Mouse (Mus musculus) midbrain, embryonic 13.5 days (tissue): ENCODE results near the gene Ifitm3. TPM values are rescaled to one million over a fixed set of nuclear protein-coding genes. Genes with fewer than 3 reads are reported as not detected.
"Not testable (repeated sequence)": the region's sequence is repeated elsewhere in the genome, so short reads cannot be mapped to it uniquely, and the experiment has no call there.

Experiments used
- ATAC-seq: fragments of 200-750 bp; cut with Nextera tagmentation; 2 replicates; pipeline ENCODE4 v1.8.0; 2017; ENCODE audit warnings: mild to moderate bottlenecking, moderate TSS enrichment, moderate library complexity
- H3K27ac ChIP-seq: fragments of 300-500 bp; sonication (generic); 2 replicates; pipeline ENCODE4 v1.5.1; 2015; ENCODE audit warnings: inconsistent platforms, mild to moderate bottlenecking, moderate library complexity
- H3K27me3 ChIP-seq: fragments of 300-500 bp; sonication (generic); 2 replicates; pipeline ENCODE4 v1.6.1; 2015; ENCODE audit warnings: mild to moderate bottlenecking, inconsistent platforms
- H3K36me3 ChIP-seq: fragments of 300-500 bp; sonication (generic); 2 replicates; pipeline ENCODE4 v1.6.1; 2015; ENCODE audit warnings: mild to moderate bottlenecking, inconsistent platforms
- H3K4me1 ChIP-seq: fragments of 300-500 bp; sonication (generic); replicated peaks from 2 replicates; pipeline ENCODE4 v1.6.1; 2015; ENCODE audit warnings: inconsistent platforms
- H3K4me2 ChIP-seq: fragments of 300-500 bp; sonication (generic); replicated peaks from 2 replicates; pipeline ENCODE4 v1.6.1; 2015; ENCODE audit warnings: moderate library complexity, mild to moderate bottlenecking, inconsistent platforms
- H3K4me3 ChIP-seq: fragments of 300-500 bp; sonication (generic); replicated peaks from 2 replicates; pipeline ENCODE4 v1.5.1; 2015; ENCODE audit warnings: mild to moderate bottlenecking, inconsistent platforms
- H3K9ac ChIP-seq: fragments of 300-500 bp; sonication (generic); replicated peaks from 2 replicates; pipeline ENCODE4 v1.6.1; 2015; ENCODE audit warnings: mild to moderate bottlenecking, inconsistent platforms
- H3K9me3 ChIP-seq: fragments of 300-500 bp; sonication (generic); 2 replicates; pipeline ENCODE4 v1.6.1; 2016; ENCODE audit warnings: mild to moderate bottlenecking, inconsistent platforms
- WGBS: fragments of 180-500 bp; shearing (Covaris S2); methylation state at CpG from one replicate; pipeline ENCODE4 v1.1.7; 2015; 5-methylcytosine and 5-hydroxymethylcytosine counted together
- polyA plus RNA-seq: library from polyadenylated mRNA; unstranded; fragments of >200 nt; fragmentation: Nextera tagmentation; extraction: Ambion mirVana; gene quantifications from 2 replicates; pipeline ENCODE4 v1.2.1, GENCODE M21; 2015

The Ifitm3 gene
- polyA plus RNA-seq, 1 experiment from 2014 or later = 26.2 TPM

DNA sequence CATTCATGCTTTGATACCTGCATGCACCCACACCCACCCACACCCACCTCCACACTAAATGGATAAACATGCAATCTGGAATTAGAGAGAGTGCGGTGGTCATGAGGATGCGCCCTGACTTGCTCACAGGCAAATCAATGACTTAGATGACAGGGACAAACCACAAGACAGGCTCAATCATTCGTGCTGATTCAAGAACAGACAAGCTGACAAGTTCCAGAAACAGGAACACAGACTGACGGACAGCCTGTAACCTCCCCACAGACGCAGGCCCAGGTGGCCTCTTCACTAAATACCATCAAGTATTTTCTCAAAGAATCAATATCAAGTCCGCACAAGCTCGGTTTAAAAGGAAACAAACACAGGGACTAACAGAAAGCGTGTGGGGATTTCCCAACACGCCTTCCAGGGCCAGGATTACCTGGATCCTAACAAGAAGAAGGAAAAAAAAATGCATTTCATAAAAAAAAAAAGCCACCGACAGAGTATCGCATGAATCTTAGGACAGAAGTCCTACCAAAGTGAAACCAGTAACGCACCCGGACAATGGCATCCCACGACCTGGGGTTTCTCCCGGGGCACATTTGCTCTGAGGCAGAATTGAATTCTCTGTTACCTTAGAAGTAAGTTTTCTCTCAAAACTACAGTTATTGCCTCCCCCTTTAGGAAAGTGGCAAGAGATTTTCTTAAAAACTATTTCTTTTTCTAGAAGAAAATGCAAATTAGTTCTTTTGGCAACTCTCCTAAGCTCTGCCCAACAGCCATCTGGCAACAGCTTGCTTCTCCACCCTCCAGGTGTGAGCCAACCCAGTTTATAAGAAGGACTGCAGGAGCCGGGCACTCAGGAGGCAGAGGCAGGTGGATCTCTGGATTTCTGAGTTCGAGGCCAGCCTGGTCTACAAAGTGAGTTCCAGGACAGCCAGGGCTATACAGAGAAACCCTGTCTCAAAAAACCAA, 23.1 kb downstream of the Ifitm3 start:
- no peak overlapping the region for H3K4me2 ChIP-seq
- H3K36me3 ChIP-seq = no peaks in the 10 kb centered on the region
- ATAC-seq = no peak
- 87% methylated on average over 17 of the region's 17 CpGs for WGBS
- H3K27ac ChIP-seq = no peak overlapping the region
- H3K4me1 ChIP-seq = no peaks in the 10 kb centered on the region
- H3K27me3 ChIP-seq = no peaks in the 10 kb centered on the region
- no peaks in the 10 kb centered on the region for H3K9me3 ChIP-seq
- no peak overlapping the region for H3K4me3 ChIP-seq
- no peak overlapping the region for H3K9ac ChIP-seq

GRCm38 (mm10) chr7:140982971-140983370, 27.6 kb downstream of the Ifitm3 start:
- ATAC-seq = no peak
- H3K4me1 ChIP-seq = no peaks in the 10 kb centered on the region
- no peak overlapping the region for H3K27ac ChIP-seq
- no peaks in the 10 kb centered on the region for H3K36me3 ChIP-seq
- no peak overlapping the region for H3K4me3 ChIP-seq
- H3K9ac ChIP-seq = no peak overlapping the region
- H3K27me3 ChIP-seq = no peaks in the 10 kb centered on the region
- no peak overlapping the region for H3K4me2 ChIP-seq
- H3K9me3 ChIP-seq = no peaks in the 10 kb centered on the region
- 91% methylated on average over 7 of the region's 7 CpGs for WGBS

DNA sequence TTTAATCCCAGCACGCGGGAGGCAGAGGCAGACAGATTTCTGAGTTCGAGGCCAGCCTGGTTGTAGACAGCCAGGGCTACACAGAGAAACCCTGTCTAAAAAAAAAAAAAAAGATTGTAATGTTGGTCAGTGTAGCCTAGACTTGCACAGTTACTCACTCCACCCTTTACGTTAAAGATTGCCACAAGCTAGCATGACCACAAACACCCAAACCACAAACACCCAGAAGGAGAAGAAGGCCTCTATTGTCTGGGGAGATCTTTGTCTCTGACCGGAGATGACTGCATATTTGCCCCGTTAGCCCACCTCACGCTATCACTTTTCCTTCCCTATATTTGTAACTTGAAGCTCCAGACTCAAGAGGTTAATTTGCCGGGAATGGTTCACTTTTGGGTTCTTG, 28.9 kb downstream of the Ifitm3 start:
- Histone ChIP-seq H3K27ac (no peak overlapping the region), H3K27me3 (no peaks in the 10 kb centered on the region), H3K9me3 (no peaks in the 10 kb centered on the region), H3K4me3 (no peak overlapping the region), H3K36me3 (no peaks in the 10 kb centered on the region), H3K4me2 (no peak overlapping the region), H3K9ac (no peak overlapping the region), H3K4me1 (no peaks in the 10 kb centered on the region)
- no peak for ATAC-seq
- WGBS = 95% methylated on average over 8 of the region's 8 CpGs

DNA sequence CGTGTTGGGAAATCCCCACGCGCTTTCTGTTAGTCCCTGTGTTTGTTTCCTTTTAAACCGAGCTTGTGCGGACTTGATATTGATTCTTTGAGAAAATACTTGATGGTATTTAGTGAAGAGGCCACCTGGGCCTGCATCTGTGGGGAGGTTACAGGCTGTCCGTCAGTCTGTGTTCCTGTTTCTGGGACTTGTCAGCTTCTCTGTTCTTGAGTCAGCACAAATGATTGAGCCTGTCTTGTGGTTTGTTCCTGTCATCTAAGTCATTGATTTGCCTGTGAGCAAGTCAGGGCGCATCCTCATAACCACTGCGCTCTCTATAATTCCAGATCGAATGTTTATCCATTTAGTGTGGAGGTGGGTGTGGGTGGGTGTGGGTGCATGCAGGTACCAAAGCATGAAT, 33.9 kb downstream of the Ifitm3 start:
- H3K9ac ChIP-seq, H3K27me3 ChIP-seq, H3K9me3 ChIP-seq, H3K36me3 ChIP-seq, H3K4me3 ChIP-seq, H3K4me2 ChIP-seq, H3K27ac ChIP-seq, ATAC-seq, H3K4me1 ChIP-seq: not testable (repeated sequence)
- 92% methylated on average over 9 of the region's 9 CpGs for WGBS

DNA sequence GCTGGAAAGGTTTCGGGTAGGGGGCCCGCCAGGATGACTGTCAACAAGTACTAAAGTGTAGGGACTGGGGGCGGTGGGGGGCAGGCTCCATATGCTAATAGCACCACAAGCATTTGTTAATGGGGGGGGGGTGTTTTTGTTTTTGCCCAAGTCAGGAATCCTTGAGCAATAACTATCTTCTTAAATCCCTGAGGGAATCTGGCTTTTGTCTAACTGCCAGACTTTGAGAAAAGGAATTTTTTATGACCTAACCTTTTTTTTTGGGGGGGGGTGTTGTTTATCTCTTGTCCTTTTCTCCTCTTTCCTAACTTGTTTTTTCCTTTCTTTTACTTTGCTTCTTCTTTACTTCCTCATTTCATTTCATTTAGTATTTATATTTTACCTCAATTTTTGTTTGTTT, 35.1 kb downstream of the Ifitm3 start:
- no peak overlapping the region for H3K4me2 ChIP-seq
- no peak overlapping the region for H3K27ac ChIP-seq
- no peaks in the 10 kb centered on the region for H3K9me3 ChIP-seq
- 24% methylated on average over 3 of the region's 3 CpGs for WGBS
- no peak overlapping the region for H3K4me3 ChIP-seq
- H3K4me1 ChIP-seq = 0 out of 2 replicates have a peak, but pooled peaks cover 4% of the 10 kb centered on the region
- no peak for ATAC-seq
- H3K36me3 ChIP-seq = no peaks in the 10 kb centered on the region
- H3K9ac ChIP-seq = no peak overlapping the region
- H3K27me3 ChIP-seq = 0 out of 2 replicates have a peak, but pooled peaks cover 4% of the 10 kb centered on the region

DNA sequence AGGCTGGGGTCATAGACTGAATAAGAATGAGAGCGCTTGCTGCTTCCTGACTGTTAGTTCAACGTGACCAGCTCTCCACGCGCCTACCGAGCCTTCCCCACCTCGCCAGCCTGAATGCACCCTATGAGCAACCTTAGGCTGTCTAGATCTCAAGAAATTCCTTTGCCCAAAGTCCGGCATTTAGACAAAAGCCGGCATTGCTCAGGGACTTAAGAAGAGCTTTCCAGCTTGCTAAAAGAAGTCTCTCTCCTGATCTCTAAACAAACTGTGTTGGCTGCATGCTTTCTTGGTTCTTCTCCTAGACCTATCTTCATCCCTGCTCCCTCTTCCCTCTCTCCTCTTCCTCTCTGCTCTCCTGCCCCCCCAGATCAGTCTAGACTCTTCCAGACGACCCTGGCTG, 35.6 kb downstream of the Ifitm3 start:
- ATAC-seq = no peak
- Histone ChIP-seq H3K9ac (no peak overlapping the region), H3K27ac (no peak overlapping the region), H3K4me1 (0 out of 2 replicates have a peak, but pooled peaks cover 4% of the 10 kb centered on the region), H3K4me2 (no peak overlapping the region), H3K9me3 (no peaks in the 10 kb centered on the region), H3K27me3 (0 out of 2 replicates have a peak, but pooled peaks cover 4% of the 10 kb centered on the region), H3K36me3 (no peaks in the 10 kb centered on the region), H3K4me3 (no peak overlapping the region)
- WGBS = 4% methylated on average over 9 of the region's 9 CpGs

- Histone ChIP-seq H3K27me3 (0 out of 2 replicates have a peak, but pooled peaks cover 4% of the 10 kb centered on the region), H3K27ac (no peak overlapping the region), H3K36me3 (no peaks in the 10 kb centered on the region), H3K9me3 (no peaks in the 10 kb centered on the region), H3K9ac (no peak overlapping the region), H3K4me2 (no peak overlapping the region), H3K4me3 (no peak overlapping the region), H3K4me1 (0 out of 2 replicates have a peak, but pooled peaks cover 4% of the 10 kb centered on the region)
- WGBS = 26% methylated on average over 14 of the region's 14 CpGs
- ATAC-seq = no peak
Observed at GRCm38 (mm10) chr7:140973396-140974165, 37.0 kb downstream of the Ifitm3 start.

GRCm38 (mm10) chr7:140971479-140972171, 38.9 kb downstream of the Ifitm3 start:
- Histone ChIP-seq H3K27ac (no peak overlapping the region), H3K9ac (no peak overlapping the region), H3K27me3 (0 out of 2 replicates have a peak, but pooled peaks cover 4% of the 10 kb centered on the region), H3K36me3 (no peaks in the 10 kb centered on the region), H3K9me3 (no peaks in the 10 kb centered on the region), H3K4me3 (no peak overlapping the region), H3K4me2 (no peak overlapping the region), H3K4me1 (0 out of 2 replicates have a peak, but pooled peaks cover 7% of the 10 kb centered on the region)
- WGBS = 87% methylated on average over 8 of the region's 8 CpGs
- no peak for ATAC-seq

DNA sequence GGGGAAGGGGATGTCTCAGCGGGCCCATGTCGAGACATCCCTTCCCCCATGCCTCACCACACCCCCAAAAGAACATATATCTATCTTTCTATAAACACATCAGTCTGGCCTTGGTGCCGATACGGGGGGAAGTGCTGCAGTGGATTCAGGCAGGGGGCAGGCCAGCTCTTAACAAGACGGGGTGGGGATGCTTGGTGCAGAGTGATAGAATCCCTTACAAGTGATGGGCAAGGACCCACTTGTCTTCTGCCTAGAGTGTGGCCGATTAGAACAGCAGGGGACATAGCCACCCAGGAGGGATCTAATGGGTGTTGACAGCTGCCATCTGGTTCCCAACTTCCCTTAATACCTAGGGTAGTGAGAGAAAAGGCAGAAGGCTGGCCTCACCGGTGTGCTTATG, 39.6 kb downstream of the Ifitm3 start:
- 48% methylated on average over 7 of the region's 7 CpGs for WGBS
- Histone ChIP-seq H3K4me2 (no peak overlapping the region), H3K4me1 (0 out of 2 replicates have a peak, but pooled peaks cover 7% of the 10 kb centered on the region), H3K36me3 (no peaks in the 10 kb centered on the region), H3K4me3 (no peak overlapping the region), H3K27ac (no peak overlapping the region), H3K9ac (no peak overlapping the region), H3K27me3 (0 out of 2 replicates have a peak, but pooled peaks cover 4% of the 10 kb centered on the region), H3K9me3 (no peaks in the 10 kb centered on the region)
- no peak for ATAC-seq

DNA sequence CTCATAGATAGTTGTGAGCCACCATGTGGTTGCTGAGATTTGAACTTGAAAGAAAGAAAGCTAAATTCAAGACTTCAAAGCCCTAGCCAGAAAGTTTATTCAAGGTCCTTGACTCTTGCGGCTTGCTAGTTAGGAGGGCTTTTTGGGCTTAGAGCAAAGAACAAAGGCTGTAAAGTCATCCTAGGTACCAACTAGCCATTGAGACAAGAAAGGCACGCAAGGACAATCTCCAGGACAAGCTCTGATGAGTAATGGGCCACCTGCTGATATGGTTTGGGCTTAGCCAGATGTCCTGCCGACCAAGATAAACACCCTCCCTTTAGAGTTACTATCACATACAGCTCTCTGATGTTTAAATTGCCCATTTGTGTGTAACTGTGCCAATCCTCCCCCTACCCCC, 41.9 kb downstream of the Ifitm3 start:
- 19% methylated on average over 3 of the region's 3 CpGs for WGBS

GRCm38 (mm10) chr7:140967862-140968591, 42.5 kb downstream of the Ifitm3 start:
- Histone ChIP-seq H3K27me3 (no peaks in the 10 kb centered on the region), H3K27ac (no peak overlapping the region), H3K4me3 (no peak overlapping the region), H3K4me2 (no peak overlapping the region), H3K9me3 (no peaks in the 10 kb centered on the region), H3K36me3 (no peaks in the 10 kb centered on the region), H3K4me1 (0 out of 2 replicates have a peak, but pooled peaks cover 3% of the 10 kb centered on the region), H3K9ac (no peak overlapping the region)
- no peak for ATAC-seq
- 6% methylated on average over 14 of the region's 14 CpGs for WGBS

More for the DNA sequence above, 41.9 kb downstream of the Ifitm3 start:
- H3K4me3 ChIP-seq, H3K36me3 ChIP-seq, H3K27ac ChIP-seq, H3K4me1 ChIP-seq, H3K27me3 ChIP-seq, H3K9me3 ChIP-seq, ATAC-seq, H3K9ac ChIP-seq, H3K4me2 ChIP-seq: not testable (repeated sequence)
